Mouse (Mus musculus) WW6 (cell line): Measurements from ENCODE around the gene Bnip2.
A peak's percentile ranks its signal among the peaks of the same experiment; 100 is the strongest.

ENCODE experiments used
- DNase-seq: peaks from one replicate; pipeline ENCODE4 v3.0.0-alpha.2; 2013; ENCODE audit warnings: low read depth, low spot score

Gene Bnip2

DNA sequence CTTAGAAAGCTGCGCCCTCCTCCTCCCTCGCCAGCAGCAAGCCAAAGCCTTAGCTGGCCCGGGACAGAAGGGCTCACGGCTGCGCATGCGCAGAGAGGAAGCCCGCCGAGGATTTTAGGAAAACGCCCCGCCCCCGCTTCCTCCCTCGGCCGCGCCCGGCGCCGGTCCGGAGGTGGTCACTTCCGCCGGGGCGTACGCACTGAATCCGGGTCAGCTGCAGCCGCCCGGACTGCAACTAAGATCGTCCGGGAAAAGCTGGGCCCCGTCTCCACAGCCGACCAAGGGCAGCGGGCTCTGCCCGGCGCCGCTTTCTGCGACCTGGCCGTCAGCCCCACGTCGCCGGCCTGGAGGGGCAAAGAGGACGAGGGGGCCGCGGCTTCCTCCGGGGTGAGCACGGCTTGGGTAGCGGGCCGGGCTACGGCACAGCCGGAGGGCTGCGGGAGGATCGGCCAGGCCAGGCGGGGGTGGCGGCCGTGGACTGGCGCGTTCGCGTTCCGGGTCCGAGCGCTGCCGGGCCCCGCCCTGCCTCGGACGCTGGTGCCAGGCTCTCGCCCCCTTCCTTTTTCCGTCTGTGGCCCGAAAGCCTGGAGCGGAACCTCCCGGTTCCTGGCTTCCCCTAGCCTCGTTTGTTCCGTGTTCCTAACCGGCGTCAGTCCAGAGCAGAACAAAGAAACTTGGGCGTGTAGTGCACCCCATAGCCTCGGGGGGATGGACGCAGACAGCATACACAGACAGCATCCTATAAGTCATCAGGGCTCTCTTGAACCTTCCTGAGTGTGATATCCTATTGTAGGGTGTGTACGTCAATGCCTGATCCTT is at the start of gene Bnip2:
Gene Bnip2, plus strand, starts transcription at position 164 of the 819 bp plus-strand sequence.
- peak; percentile 73 for DNase-seq

DNA sequence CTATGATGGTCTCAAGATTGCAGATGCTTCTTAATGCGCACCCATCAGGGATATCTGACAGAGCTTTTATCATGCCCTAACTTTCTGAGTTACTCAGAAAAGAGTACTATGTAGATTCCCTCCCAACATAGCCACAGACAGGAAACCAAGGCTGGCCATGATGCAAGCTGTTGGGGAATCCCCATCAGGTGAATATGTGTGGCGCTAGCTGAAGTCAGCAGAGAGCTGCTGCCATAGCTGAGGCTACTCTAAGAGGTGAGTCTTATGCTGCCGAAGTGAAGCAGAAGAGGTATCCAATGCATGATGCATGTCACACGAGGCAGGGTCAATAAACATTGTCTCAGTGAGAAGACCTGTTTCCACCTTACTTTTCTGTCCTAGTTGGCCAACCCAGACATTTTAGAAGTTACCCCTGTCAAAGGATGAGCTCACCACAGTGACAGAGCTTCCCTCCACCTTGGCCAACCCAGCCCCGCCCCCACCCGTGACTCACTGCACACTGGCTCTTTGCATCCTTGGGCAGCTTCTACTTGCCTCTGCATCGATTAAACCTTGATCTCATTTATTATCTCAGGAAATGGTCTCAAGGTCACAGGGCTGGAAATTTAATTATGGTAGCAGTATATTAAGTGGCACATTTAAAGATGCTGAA is 48.3 kb upstream of the Bnip2 start:
- DNase-seq = no peak

GRCm38 (mm10) chr9:69941556-69941955 is 47.7 kb upstream of the Bnip2 start:
- DNase-seq = no peak

GRCm38 (mm10) chr9:69948964-69949363 is 40.3 kb upstream of the Bnip2 start:
- DNase-seq = peak; percentile 53

- DNase-seq = no peak
Measured at GRCm38 (mm10) chr9:69949641-69950040, 39.6 kb upstream of the Bnip2 start.

DNA sequence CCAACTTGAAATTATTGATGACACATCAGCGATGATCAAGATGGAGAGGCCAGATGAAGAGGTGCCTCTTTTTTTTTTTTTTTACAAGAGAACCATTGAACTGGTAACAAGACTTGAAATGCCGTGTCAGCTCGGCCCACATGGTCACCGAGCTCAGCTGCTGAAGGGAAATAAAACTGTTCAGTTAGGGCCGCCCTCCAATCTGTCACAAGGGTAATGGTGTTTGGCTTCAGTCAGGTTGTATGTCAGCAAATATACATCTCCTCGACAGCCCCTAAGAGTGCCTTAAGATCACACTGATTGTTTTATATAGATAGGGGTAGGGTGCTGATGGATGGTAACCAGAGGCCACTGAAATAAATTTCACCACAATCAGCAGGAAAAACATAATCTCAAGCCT is 28.3 kb upstream of the Bnip2 start:
- no peak for DNase-seq

- DNase-seq = no peak
Measured at GRCm38 (mm10) chr9:69964370-69964769, 24.9 kb upstream of the Bnip2 start.

GRCm38 (mm10) chr9:69985526-69985925 is 3.7 kb upstream of the Bnip2 start:
- DNase-seq = no peak

- no peak for DNase-seq
Measured at GRCm38 (mm10) chr9:69986063-69986462, 3.2 kb upstream of the Bnip2 start.

- no peak for DNase-seq
Measured at GRCm38 (mm10) chr9:69986571-69986970, 2.7 kb upstream of the Bnip2 start.

- no peak for DNase-seq
Measured at GRCm38 (mm10) chr9:69987579-69987978, 1.7 kb upstream of the Bnip2 start.

DNA sequence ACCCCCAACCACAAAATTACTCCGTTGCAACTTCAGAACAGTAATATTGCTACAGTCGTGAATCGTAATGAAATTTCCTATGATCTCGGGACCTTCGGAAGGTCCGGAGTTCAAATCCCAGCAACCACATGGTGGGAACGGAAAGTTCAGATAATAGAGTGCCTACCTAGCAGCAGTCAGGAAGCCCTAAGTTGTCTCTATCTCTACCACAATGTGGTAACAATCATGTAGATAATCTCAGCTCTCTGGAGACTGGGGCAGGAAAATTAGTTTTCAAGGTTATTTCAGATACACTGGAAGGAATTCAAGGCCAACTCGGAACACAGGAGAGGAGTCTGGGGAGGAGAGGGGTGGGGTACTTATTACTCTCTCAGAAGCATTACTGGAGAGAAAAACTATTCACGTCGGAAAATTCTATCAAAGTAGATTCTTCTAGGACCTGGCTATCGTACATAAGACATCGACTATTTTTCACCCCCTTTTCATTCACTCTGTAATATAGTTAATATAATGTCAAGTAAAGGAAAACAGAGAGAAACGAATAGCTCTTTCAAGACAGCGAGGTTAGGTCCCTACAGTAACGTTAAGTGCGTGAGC is 462 bp upstream of the Bnip2 start:
- DNase-seq = no peak

DNA sequence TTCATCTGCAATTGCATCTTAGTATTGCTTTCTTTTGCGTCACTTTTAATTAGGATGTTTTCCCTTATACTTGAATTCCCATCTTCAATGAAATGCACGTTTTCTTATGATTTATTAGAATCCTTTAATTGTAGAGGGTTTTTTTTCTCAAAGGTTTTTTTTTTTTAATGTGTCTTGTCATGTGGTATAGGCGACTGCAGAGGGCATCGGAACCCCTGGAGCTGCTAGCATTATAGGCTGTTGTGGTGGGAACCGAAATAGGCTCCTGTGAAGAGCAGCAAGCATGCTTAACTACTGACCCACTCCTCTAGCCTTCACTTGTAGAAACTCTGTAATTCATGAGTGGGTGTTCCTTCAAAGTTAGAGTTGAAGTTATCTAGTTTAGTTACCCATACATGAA is 1.1 kb downstream of the Bnip2 start:
- DNase-seq = no peak

DNA sequence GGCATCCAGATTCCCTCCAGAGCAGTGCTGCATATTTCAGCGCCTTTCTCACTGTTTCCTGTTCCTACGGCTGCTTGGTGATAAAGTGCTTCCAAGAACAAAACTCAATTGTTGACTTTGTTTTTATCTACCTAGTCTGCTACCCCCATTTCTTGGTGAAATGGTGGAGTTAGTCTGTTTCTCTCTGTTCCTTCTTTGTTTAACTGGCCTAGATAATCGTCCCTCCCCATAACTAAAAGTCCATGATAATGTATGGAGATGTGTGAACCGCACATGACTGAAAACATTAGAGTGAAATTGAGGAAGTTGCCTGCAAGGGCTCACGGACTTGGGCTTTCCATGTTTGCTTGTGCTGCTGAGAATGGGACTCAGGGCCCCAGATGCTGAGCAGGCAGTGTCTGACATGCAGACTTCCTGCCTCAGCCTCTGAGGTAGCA is 3.6 kb downstream of the Bnip2 start:
- DNase-seq = no peak

DNA sequence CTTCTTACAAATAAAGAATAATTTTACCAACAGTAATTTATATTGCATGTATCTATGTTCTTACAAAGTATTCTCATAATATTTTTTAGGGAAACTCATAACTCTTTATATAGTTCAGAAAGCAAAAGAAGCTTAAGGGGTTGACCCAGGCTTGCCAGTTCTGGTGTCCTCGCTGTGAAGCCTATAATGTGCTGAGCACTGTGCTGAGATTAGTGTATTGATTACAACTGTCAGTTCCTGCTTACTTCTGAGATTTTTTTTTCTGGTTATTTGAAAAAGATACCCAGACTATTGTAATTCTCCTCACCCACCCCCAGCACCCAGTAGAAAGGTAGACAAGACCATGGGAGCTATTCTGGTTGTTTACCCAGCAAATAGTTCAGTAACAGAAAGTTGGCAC is 4.2 kb downstream of the Bnip2 start:
- DNase-seq = no peak

- no peak for DNase-seq
Measured at GRCm38 (mm10) chr9:69994547-69994946, 5.3 kb downstream of the Bnip2 start.

DNA sequence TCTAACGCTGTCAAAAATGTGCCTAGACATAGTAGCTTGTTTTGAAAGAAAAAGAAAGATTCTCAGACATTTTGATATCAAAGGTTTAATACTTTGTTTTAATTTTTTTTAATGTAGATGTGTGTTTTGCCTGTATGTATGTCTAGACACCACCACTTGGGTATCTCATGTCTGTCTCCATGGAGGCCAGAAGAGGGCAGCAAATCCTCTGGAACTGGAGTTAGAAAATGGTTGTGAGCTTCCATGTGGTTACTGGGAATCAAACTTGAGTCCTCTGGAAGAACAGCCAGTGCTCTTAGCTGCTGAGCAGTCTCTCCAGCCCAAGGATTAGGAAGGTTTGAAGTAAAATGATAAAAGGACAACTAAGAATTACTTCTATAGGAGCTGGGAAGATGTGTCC is 10.1 kb downstream of the Bnip2 start:
- no peak for DNase-seq

DNA sequence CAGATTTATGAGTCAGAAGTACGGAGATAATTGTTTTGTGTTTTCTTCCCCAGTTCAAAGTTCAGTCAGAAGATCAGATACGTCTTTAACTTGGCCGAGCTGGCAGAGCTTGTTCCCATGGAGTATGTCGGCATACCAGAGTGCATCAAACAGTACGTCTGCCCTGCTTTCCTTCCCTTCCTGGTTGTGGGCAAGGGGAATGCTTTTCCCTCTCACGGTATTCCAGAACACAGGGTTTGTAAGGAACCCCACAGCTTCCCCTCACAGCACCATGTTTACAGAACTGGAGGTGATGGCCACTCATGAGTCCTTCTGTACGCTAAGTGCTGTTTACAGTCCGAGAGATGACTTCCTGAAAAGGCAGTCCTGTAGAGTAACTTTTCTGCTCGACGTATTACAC is 14.2 kb downstream of the Bnip2 start:
- no peak for DNase-seq

DNA sequence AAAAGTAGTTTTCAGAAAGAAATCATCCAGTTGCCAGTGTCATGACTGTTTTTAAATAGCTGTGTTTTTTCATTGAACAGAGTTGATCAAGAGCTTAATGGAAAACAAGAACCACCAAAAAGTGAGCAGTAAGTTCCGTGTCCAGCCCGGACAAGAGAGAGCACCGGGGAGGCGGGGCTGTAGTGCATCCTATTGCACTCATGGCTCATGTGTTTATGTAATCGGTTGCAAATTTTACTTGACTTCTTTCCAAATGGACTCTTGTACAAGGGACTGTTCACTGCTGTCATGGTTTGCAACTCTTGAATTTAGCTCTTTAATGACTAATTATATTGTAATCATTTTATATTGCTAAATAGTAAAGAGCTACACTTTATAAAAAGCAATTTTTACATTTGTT is 17.7 kb downstream of the Bnip2 start:
- no peak for DNase-seq

- DNase-seq = no peak
Measured at GRCm38 (mm10) chr9:70007506-70008248, 18.4 kb downstream of the Bnip2 start.

GRCm38 (mm10) chr9:70009754-70010304 is 20.6 kb downstream of the Bnip2 start:
- DNase-seq = no peak
